14 mouse cellular contexts compared by ENCODE assay signal in the genomic region with DNA sequence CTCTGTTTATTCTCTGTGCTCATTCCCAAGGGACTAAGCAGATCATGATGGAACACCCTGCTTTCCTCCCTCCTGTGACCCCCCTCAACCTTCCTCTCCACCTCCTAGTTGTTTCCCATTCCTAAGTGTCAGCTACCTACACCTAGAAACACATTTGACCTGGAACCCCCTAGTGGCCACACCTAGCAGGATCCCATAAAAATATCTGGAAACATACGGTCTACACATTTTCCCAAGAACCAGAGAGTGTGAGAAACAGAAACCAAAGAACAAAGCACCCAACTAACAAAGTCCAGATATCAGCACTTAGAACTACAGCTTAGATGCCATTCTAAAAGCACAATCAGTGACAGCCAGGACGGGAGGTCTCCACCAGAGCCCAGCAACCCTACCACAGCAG. TPM values are rescaled to one million over a fixed set of nuclear protein-coding genes. Genes with fewer than 3 reads are reported as not detected.
DNase-seq lines count a peak whose midpoint lies in the region; ATAC-seq lines count a peak whose summit lies in the region.
"Had no signal": no experiment of that assay in that cellular context is flagged by ENCODE, and none has a peak within 500 bp of the region (broad histone marks: within the 10 kb centered on the region; RNA-seq: fewer than 3 reads in every experiment).

No protein-coding gene starts in this region.

- H3K9me3 ChIP-seq in intestine, embryonic 15.5 days, result no peaks in the 10 kb centered on the region
- 0 out of 2 replicates have a peak, but pooled peaks cover 2% of the 10 kb centered on the region for H3K9me3 ChIP-seq in intestine, embryonic 16.5 days (ENCODE audit: control insufficient read depth, low read length)
- H3K9me3 ChIP-seq: liver, embryonic 15.5 days had no signal

- H3K9ac ChIP-seq in intestine, embryonic 15.5 days, result no peak overlapping the region
- H3K9ac ChIP-seq in intestine, embryonic 16.5 days (ENCODE audit: low read depth, low read length), result no peak overlapping the region
- H3K9ac ChIP-seq: forebrain, embryonic 15.5 days; hindbrain, embryonic 14.5 days; liver, embryonic 15.5 days had no signal

- peak; percentile 49 for DNase-seq in thymus, postnatal 0 days (ENCODE audit: low spot score)
- no peak for DNase-seq in thymus, postnatal 25 days
- DNase-seq in ZHBTc4 (ENCODE audit: low read depth, low spot score), result peak; percentile 45
- peak; percentile 34 for DNase-seq in naive thymus-derived CD4-positive, alpha-beta T cell, adult 2 months (ENCODE audit: low read depth)
- DNase-seq in ovary, postnatal 36 days (ENCODE audit: low spot score), result no peak
- DNase-seq in right cerebral cortex, adult 18-20 months, result no peak
- DNase-seq: cerebellum, adult 11-12 months; gastrocnemius, postnatal 25 days; right cerebral cortex, postnatal 25 days had no signal

- H3K4me1 ChIP-seq in intestine, embryonic 15.5 days (replicated peaks), result peaks cover 8% of the 10 kb centered on the region; the same call in 1 of the 2 replicates
- peaks cover 13% of the 10 kb centered on the region for H3K4me1 ChIP-seq in intestine, embryonic 16.5 days (ENCODE audit: control insufficient read depth, insufficient read depth, low read length)
- H3K4me1 ChIP-seq: forebrain, embryonic 15.5 days had no signal

- H3K27me3 ChIP-seq in intestine, embryonic 15.5 days (replicated peaks), result no peaks in the 10 kb centered on the region
- no peaks in the 10 kb centered on the region for H3K27me3 ChIP-seq in intestine, embryonic 16.5 days (replicated peaks; ENCODE audit: control insufficient read depth, insufficient read depth, low read length)
- H3K27me3 ChIP-seq: forebrain, embryonic 15.5 days; liver, embryonic 15.5 days had no signal

- no peak overlapping the region for H3K4me3 ChIP-seq in intestine, embryonic 15.5 days (replicated peaks)
- no peak overlapping the region for H3K4me3 ChIP-seq in intestine, embryonic 16.5 days (ENCODE audit: low read length)
- H3K4me3 ChIP-seq: forebrain, embryonic 15.5 days; liver, embryonic 15.5 days had no signal

- no peaks in the 10 kb centered on the region for H3K36me3 ChIP-seq in intestine, embryonic 15.5 days
- H3K36me3 ChIP-seq in intestine, embryonic 16.5 days (ENCODE audit: control insufficient read depth, insufficient read depth, low read length), result peaks cover 4% of the 10 kb centered on the region; the same call in 1 of the 2 replicates
- H3K36me3 ChIP-seq: liver, embryonic 15.5 days had no signal

- no peak overlapping the region for H3K4me2 ChIP-seq in intestine, embryonic 15.5 days (replicated peaks)
- H3K4me2 ChIP-seq in intestine, embryonic 16.5 days (ENCODE audit: low read depth, low read length), result no peak overlapping the region
- H3K4me2 ChIP-seq: forebrain, embryonic 15.5 days; hindbrain, embryonic 14.5 days; liver, embryonic 15.5 days had no signal

- 0 out of 2 replicates have a peak, but pooled peaks have one; percentile 31 for ATAC-seq in intestine, embryonic 15.5 days
- ATAC-seq in intestine, embryonic 16.5 days, result no peak; the same call in 1 of the 2 replicates
- ATAC-seq: forebrain, embryonic 15.5 days had no signal

- WGBS in intestine, embryonic 15.5 days, result 59% methylated on average over 2 of the region's 2 CpGs
- 49% methylated on average over 2 of the region's 2 CpGs for whole genome bisulfite sequencing in intestine, embryonic 16.5 days

- no peak overlapping the region for H3K27ac ChIP-seq in intestine, embryonic 15.5 days
- H3K27ac ChIP-seq in intestine, embryonic 16.5 days (ENCODE audit: low read length), result no peak overlapping the region
- H3K27ac ChIP-seq: forebrain, embryonic 15.5 days; hindbrain, embryonic 14.5 days; liver, embryonic 15.5 days had no signal

RNA-seq across cellular contexts. Expression of a gene that starts 26.9 kb away (rescaled TPM):
- 76.4 and 88.1 TPM in 2 replicates for polyA plus RNA-seq in intestine, embryonic 15.5 days (2015; fragmentation: Nextera tagmentation; extraction: Ambion mirVana)
- polyA plus RNA-seq in intestine, embryonic 16.5 days (2015; fragmentation: Nextera tagmentation; extraction: Ambion mirVana), result 69.0 and 74.8 TPM in 2 replicates
- 172 and 182 TPM in 2 replicates for polyA plus RNA-seq in thymus, postnatal 0 days (2015; fragmentation: Nextera tagmentation; extraction: Ambion mirVana)

Comparison
In these comparisons a context has a peak if more than half of its experiments do, and no peak if none do; other contexts are left out.
1. DNase-seq: peak in thymus, postnatal 0 days (single experiment), ZHBTc4 (single experiment) and naive thymus-derived CD4-positive, alpha-beta T cell, adult 2 months (single experiment); none in thymus, postnatal 25 days (single experiment), ovary, postnatal 36 days (single experiment) and right cerebral cortex, adult 18-20 months (single experiment).